8 mouse cellular contexts compared by ENCODE assay signal in the genomic region with DNA sequence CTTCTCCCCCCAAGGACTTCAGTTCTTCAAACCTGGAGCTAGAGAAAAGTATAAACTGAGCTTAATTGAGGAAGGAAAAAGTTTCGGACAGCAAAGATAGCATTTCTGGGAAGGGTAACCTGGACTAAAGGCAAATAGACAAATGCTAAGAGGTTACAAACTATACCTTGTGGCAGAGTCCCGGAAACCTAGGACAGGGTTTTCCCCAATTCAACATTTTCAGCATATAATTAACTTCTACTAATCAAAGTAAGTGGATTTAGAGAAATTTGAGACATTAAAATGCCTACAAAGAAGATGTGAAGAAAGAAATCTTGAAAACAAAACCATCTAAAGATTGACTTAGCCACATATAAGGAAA. TPM values are rescaled to one million over a fixed set of nuclear protein-coding genes. Genes with fewer than 3 reads are reported as not detected.
DNase-seq lines count a peak whose midpoint lies in the region; ATAC-seq and TF ChIP-seq lines count a peak whose summit lies in the region.

No protein-coding gene starts in this region.

- TF ChIP-seq CTCF in heart, adult 2 months (IDR thresholded peaks at IDR 0.05) = no peak
- TF ChIP-seq CTCF in thymus, adult 2 months (IDR thresholded peaks at IDR 0.05; ENCODE audit: borderline replicate concordance, control insufficient read depth, extremely low read depth, insufficient read depth, low read length, poor library complexity) = no peak
- no peak for TF ChIP-seq CTCF in stomach, postnatal 0 days (IDR thresholded peaks at IDR 0.05; ENCODE audit: low read depth)

- ATAC-seq in liver, embryonic 11.5 days (replicated peaks; ENCODE audit: low FRiP score) = peak; percentile 5; the same call in 1 of the 2 replicates
- no peak for ATAC-seq in stomach, postnatal 0 days (ENCODE audit: low FRiP score, low TSS enrichment)
- no peak for ATAC-seq in cerebellum, adult (ENCODE audit: insufficient number of reproducible peaks, low FRiP score, low TSS enrichment)

- H3K27ac ChIP-seq in heart, adult 2 months = peak overlapping the region; percentile 75
- no peak overlapping the region for H3K27ac ChIP-seq in thymus, adult 2 months (ENCODE audit: control insufficient read depth, insufficient read depth, low read length)
- no peak overlapping the region for H3K27ac ChIP-seq in liver, embryonic 11.5 days (ENCODE audit: low read depth, low read length)
- H3K27ac ChIP-seq in stomach, postnatal 0 days (replicated peaks) = peak overlapping the region; percentile 82; the same call in 1 of the 2 replicates

- no peaks in the 10 kb centered on the region; the same call in 1 of the 2 replicates for H3K79me2 ChIP-seq in heart, adult 2 months (replicated peaks; ENCODE audit: control insufficient read depth, insufficient read depth, low read length)

- H3K4me1 ChIP-seq in heart, adult 2 months (ENCODE audit: control insufficient read depth, insufficient read depth, low read length) = peaks cover 2% of the 10 kb centered on the region; the same call in 1 of the 2 replicates
- H3K4me1 ChIP-seq in thymus, adult 2 months (replicated peaks; ENCODE audit: control insufficient read depth, insufficient read depth, low read length) = peaks cover 3% of the 10 kb centered on the region; the same call in 1 of the 2 replicates
- peaks cover 9% of the 10 kb centered on the region for H3K4me1 ChIP-seq in liver, embryonic 11.5 days (replicated peaks; ENCODE audit: control insufficient read depth, insufficient read depth, low read length)
- H3K4me1 ChIP-seq in stomach, postnatal 0 days (replicated peaks; ENCODE audit: control insufficient read depth, insufficient read depth) = 0 out of 2 replicates have a peak, but pooled peaks cover 3% of the 10 kb centered on the region

- peak overlapping the region; percentile 79 for H3K4me3 ChIP-seq in heart, adult 2 months
- peak overlapping the region; percentile 86 for H3K4me3 ChIP-seq in thymus, adult 2 months (ENCODE audit: control insufficient read depth, insufficient read depth, low read length)
- H3K4me3 ChIP-seq in liver, embryonic 11.5 days (ENCODE audit: low read depth, low read length) = peak overlapping the region; percentile 96
- peak overlapping the region; percentile 84 for H3K4me3 ChIP-seq in stomach, postnatal 0 days (ENCODE audit: low read depth, low read length)

- H3K9ac ChIP-seq in heart, adult 2 months (ENCODE audit: low read depth, low read length) = peak overlapping the region; percentile 61; the same call in 1 of the 2 replicates
- peak overlapping the region; percentile 99; the same call in 1 of the 2 replicates for H3K9ac ChIP-seq in liver, embryonic 11.5 days (ENCODE audit: low read depth, low read length)
- H3K9ac ChIP-seq in stomach, postnatal 0 days (ENCODE audit: low read length) = peak overlapping the region; percentile 91

- 58% methylated on average over 2 of the region's 2 CpGs for WGBS in heart, adult 2 months
- 68% methylated on average over 2 of the region's 2 CpGs for WGBS in thymus, adult 2 months
- WGBS in liver, embryonic 11.5 days = 71% methylated on average over 2 of the region's 2 CpGs
- 69% methylated on average over 2 of the region's 2 CpGs for WGBS in stomach, postnatal 0 days

- no peaks in the 10 kb centered on the region; the same call in 1 of the 2 replicates for H3K36me3 ChIP-seq in heart, adult 2 months (ENCODE audit: control insufficient read depth, insufficient read depth, low read length)
- H3K36me3 ChIP-seq in thymus, adult 2 months (ENCODE audit: control insufficient read depth, insufficient read depth, low read length) = peaks cover 2% of the 10 kb centered on the region
- no peaks in the 10 kb centered on the region for H3K36me3 ChIP-seq in liver, embryonic 11.5 days (ENCODE audit: control insufficient read depth, insufficient read depth, low read length)
- H3K36me3 ChIP-seq in stomach, postnatal 0 days (ENCODE audit: control insufficient read depth, insufficient read depth, low read length) = 0 out of 2 replicates have a peak, but pooled peaks cover 1% of the 10 kb centered on the region

- intact Hi-C loops in heart, adult 2 months (cut with DNase I) = loop anchor here (2.0 to 5.0 kb wide), 2 partner anchors 65 to 196 kb away; a partner anchor contains a TSS

- no peak for DNase-seq in heart, adult 2 months
- DNase-seq in heart, postnatal 4 days = no peak
- DNase-seq in thymus, adult 2 months = no peak
- DNase-seq in thymus, adult 18-20 months = no peak
- DNase-seq in liver, embryonic 11.5 days (ENCODE audit: low spot score) = no peak
- DNase-seq in stomach, postnatal 0 days (ENCODE audit: low spot score) = no peak
- DNase-seq in adipocyte (ENCODE audit: low spot score) = no peak

- H3K9me3 ChIP-seq in liver, embryonic 11.5 days (ENCODE audit: control insufficient read depth, low read length) = no peaks in the 10 kb centered on the region
- H3K9me3 ChIP-seq in stomach, postnatal 0 days (ENCODE audit: control insufficient read depth, low read length) = no peaks in the 10 kb centered on the region

- no peak for TF ChIP-seq POLR2A in heart, adult 2 months (IDR thresholded peaks at IDR 0.05; ENCODE audit: insufficient read depth, low read depth, low read length)
- no peak for TF ChIP-seq POLR2A in thymus, adult 2 months (IDR thresholded peaks at IDR 0.05; ENCODE audit: control insufficient read depth, extremely low read depth, insufficient read depth, low read length, poor library complexity)

- H3K4me2 ChIP-seq in liver, embryonic 11.5 days = peak overlapping the region; percentile 85
- H3K4me2 ChIP-seq in stomach, postnatal 0 days (replicated peaks; ENCODE audit: low read depth) = peak overlapping the region; percentile 65

- no peak for TF ChIP-seq EP300 in heart, adult 2 months (IDR thresholded peaks at IDR 0.05; ENCODE audit: insufficient read depth, low read depth, low read length)
- no peak for TF ChIP-seq EP300 in stomach, postnatal 0 days (optimal IDR thresholded peaks at IDR 0.05)

- no peaks in the 10 kb centered on the region for H3K27me3 ChIP-seq in heart, adult 2 months (ENCODE audit: control insufficient read depth, insufficient read depth, low read length)
- H3K27me3 ChIP-seq in thymus, adult 2 months (ENCODE audit: control insufficient read depth, insufficient read depth, low read length) = no peaks in the 10 kb centered on the region
- H3K27me3 ChIP-seq in liver, embryonic 11.5 days (replicated peaks; ENCODE audit: control insufficient read depth, insufficient read depth, low read length) = no peaks in the 10 kb centered on the region
- H3K27me3 ChIP-seq in stomach, postnatal 0 days (ENCODE audit: control insufficient read depth, insufficient read depth, low read length) = no peaks in the 10 kb centered on the region

RNA-seq across cellular contexts. Expression of a gene that starts 0.4 kb away (rescaled TPM):
- 1 to 10 TPM; 7.9 to 9.0 TPM for total RNA-seq in heart, adult 2 months (2021)
- 8.0 and 12.0 TPM in 2 replicates for polyA plus RNA-seq in heart, adult 2 months (2012; rRNA removed)
- 10 to 100 TPM; 15.6 to 16.5 TPM for total RNA-seq in heart, postnatal 4 days (2021)
- polyA plus RNA-seq in thymus, adult 2 months (2012; rRNA removed) = 20.3 and 22.3 TPM in 2 replicates
- polyA plus RNA-seq in liver, embryonic 11.5 days (2014; fragmentation: Nextera tagmentation; extraction: Ambion mirVana) = 69.3 and 73.3 TPM in 2 replicates
- 19.6 and 21.2 TPM in 2 replicates for polyA plus RNA-seq in stomach, postnatal 0 days (2015; fragmentation: Nextera tagmentation; extraction: Ambion mirVana)

Comparison
In these comparisons a context has a peak if more than half of its experiments do, and no peak if none do; other contexts are left out.
1. H3K27ac ChIP-seq: peak in heart, adult 2 months (single experiment) and stomach, postnatal 0 days (single experiment); none in thymus, adult 2 months (single experiment) and liver, embryonic 11.5 days (single experiment).
2. Peak in every context shown above with its lines, with median percentiles within 50 percentile points of each other: H3K4me3 ChIP-seq and H3K9ac ChIP-seq.